Mouse (Mus musculus) liver, embryonic 13.5 days (tissue): ENCODE results near the gene Gsc. TPM values are rescaled to one million over a fixed set of nuclear protein-coding genes. Genes with fewer than 3 reads are reported as not detected.
A peak's percentile ranks its signal among the peaks of the same experiment; 100 is the strongest.

ENCODE experiments used
- ATAC-seq: fragments of 200-750 bp; cut with Nextera tagmentation; 2 replicates; pipeline ENCODE4 v1.8.0; 2017; ENCODE audit warnings: low read depth, mild to moderate bottlenecking, moderate number of reproducible peaks, moderate library complexity
- DNase-seq: peaks from one replicate; pipeline ENCODE4 v3.0.0; 2022
- H3K27ac ChIP-seq: fragments of 300-500 bp; sonication (generic); 2 replicates; pipeline ENCODE4 v1.5.1; 2015; ENCODE audit warnings: moderate library complexity, mild to moderate bottlenecking, inconsistent platforms
- H3K27me3 ChIP-seq: fragments of 300-500 bp; sonication (generic); 2 replicates; pipeline ENCODE4 v1.6.1; 2015; ENCODE audit warnings: mild to moderate bottlenecking, inconsistent platforms
- H3K36me3 ChIP-seq: fragments of 300-500 bp; sonication (generic); 2 replicates; pipeline ENCODE4 v1.6.1; 2015; ENCODE audit warnings: mild to moderate bottlenecking, inconsistent platforms
- H3K4me1 ChIP-seq: fragments of 300-500 bp; sonication (generic); replicated peaks from 2 replicates; pipeline ENCODE4 v1.6.1; 2015; ENCODE audit warnings: inconsistent platforms
- H3K4me2 ChIP-seq: fragments of 300-500 bp; sonication (generic); 2 replicates; pipeline ENCODE4 v1.6.1; 2015; ENCODE audit warnings: inconsistent platforms, mild to moderate bottlenecking, moderate library complexity
- H3K4me3 ChIP-seq: fragments of 300-500 bp; sonication (generic); replicated peaks from 2 replicates; pipeline ENCODE4 v1.5.1; 2015; ENCODE audit warnings: mild to moderate bottlenecking, inconsistent platforms
- H3K9ac ChIP-seq: fragments of 300-500 bp; sonication (generic); 2 replicates; pipeline ENCODE4 v1.6.1; 2015; ENCODE audit warnings: mild to moderate bottlenecking, inconsistent platforms
- H3K9me3 ChIP-seq: fragments of 300-500 bp; sonication (generic); replicated peaks from 2 replicates; pipeline ENCODE4 v1.6.1; 2016; ENCODE audit warnings: inconsistent platforms
- WGBS: fragments of 180-500 bp; shearing (Covaris S2); methylation state at CpG from one replicate; pipeline ENCODE4 v1.1.7; 2015; ENCODE audit not compliant: insufficient replicate concordance; 5-methylcytosine and 5-hydroxymethylcytosine counted together
- polyA plus RNA-seq: library from polyadenylated mRNA; unstranded; fragments of >200 nt; fragmentation: Nextera tagmentation; extraction: Ambion mirVana; gene quantifications from 2 replicates; pipeline ENCODE4 v1.2.1, GENCODE M21; 2015

Gene Gsc
- polyA plus RNA-seq, 1 experiment from 2014 or later, result 0.08 TPM

DNA sequence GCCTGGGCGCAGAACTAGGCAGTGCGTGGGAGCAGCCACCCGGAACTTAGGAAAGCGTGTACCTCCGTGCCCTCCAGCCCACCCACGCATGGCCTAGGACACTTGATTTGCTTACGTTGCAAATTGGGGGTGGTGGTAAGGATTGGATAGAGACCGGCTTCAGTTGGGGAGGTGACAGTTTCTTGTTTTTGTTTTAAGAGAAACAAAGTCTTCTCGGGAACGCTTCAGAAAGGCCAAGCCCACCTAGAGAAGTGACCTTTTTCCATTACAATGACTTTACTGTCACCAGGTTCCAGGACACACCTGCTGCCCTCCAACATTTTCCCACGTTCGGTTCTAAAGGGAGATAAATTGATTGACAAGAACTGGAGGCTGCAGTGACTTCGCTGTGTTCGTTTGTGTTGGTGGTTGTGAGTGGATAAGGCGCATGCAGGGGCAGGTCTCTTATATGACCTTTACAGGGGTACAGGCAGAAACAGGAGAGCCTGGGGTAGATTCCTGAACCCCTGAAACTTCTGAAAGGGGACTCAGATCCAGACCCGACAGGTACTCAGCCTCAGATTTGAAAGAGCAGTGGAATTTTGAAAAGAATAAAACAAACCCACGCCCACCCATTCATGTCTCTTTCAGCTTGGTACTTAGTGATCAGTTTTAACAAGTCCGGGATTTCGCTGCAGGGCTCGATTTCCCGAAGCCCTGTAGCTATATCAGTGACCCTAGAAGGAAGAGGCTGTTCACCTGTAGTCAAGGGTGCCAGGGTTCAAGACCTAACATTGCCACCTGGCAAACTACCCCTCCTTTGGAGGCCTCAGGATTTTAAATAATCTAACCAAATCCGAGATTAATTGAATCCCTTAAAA, 2.0 kb upstream of the Gsc start:
- no peak overlapping the region for H3K4me3 ChIP-seq
- no peaks in the 10 kb centered on the region for H3K9me3 ChIP-seq
- no peak overlapping the region for H3K4me2 ChIP-seq
- DNase-seq, result no peak
- WGBS, result 4% methylated on average over 22 of the region's 22 CpGs
- no peak for ATAC-seq
- H3K9ac ChIP-seq, result no peak overlapping the region
- H3K27me3 ChIP-seq, result peaks cover 97% of the 10 kb centered on the region
- H3K4me1 ChIP-seq, result peaks cover 8% of the 10 kb centered on the region
- no peak overlapping the region for H3K27ac ChIP-seq
- H3K36me3 ChIP-seq, result no peaks in the 10 kb centered on the region

DNA sequence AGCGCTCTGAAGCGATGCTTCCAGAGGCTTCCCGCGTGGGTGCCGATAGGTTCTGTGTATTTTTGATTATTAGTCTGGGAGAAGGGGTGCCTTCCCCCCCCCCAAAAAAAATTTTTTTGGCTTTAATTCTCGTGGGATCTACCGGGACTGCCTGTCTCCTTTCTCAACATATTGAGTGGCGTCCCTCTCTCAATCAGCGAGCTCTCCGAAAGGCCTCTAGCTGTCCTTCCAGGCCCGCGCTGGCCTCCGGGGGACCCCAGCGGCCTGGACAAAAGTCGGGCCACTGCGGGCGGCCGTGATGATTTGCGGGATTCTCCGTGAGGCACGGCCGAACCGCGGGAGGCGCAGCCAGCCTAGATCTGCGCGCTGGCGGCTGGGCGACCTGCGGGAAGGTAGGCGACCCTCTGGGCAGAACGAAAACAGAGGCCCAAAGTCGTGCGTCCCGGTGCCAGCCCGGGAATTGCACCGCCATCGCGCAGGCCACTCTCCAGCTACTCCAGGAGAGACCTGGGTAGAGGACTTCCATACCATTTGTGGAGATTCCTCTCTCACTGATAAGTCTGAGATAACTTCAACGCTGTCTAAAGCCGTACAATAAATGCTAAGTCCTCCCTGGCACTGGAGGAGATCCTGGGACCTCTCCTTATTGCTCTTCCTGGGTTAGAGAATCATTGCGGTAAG, 1.2 kb upstream of the Gsc start:
- 2% methylated on average over 42 of the region's 42 CpGs for WGBS
- H3K27me3 ChIP-seq, result peaks cover 97% of the 10 kb centered on the region

DNA sequence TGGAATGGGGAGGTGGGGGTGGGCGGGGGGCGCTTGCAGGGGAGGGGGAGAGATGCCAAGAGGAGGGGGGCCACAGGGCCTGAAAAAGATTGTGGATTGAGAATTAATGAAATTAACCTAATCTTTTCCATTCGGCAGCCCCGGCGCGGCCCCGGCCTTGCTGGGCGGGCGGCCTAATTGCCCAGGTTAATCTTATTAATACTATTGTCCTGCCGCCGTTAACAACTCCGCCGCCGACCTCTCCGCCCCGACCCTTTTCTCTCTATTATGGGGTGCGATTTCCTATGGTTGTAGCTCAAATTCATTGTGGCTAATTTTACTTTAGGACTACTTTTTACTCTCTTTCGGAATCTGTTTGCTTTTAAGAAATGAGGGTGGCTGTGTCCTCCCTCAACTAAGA, 362 bp upstream of the Gsc start:
- no peak for DNase-seq
- ATAC-seq, result no peak
- Histone ChIP-seq H3K4me1 (peaks cover 8% of the 10 kb centered on the region), H3K4me3 (peak overlapping the region; percentile 52), H3K9me3 (no peaks in the 10 kb centered on the region), H3K4me2 (peak overlapping the region; percentile 65), H3K27ac (no peak overlapping the region), H3K36me3 (no peaks in the 10 kb centered on the region), H3K27me3 (peaks cover 100% of the 10 kb centered on the region), H3K9ac (no peak overlapping the region)
- whole genome bisulfite sequencing, result 1% methylated on average over 17 of the region's 18 CpGs

More for the DNA sequence above, 1.2 kb upstream of the Gsc start:
- Histone ChIP-seq H3K27ac (no peak overlapping the region), H3K9me3 (no peaks in the 10 kb centered on the region), H3K4me3 (no peak overlapping the region), H3K36me3 (no peaks in the 10 kb centered on the region), H3K4me1 (peaks cover 8% of the 10 kb centered on the region), H3K4me2 (no peak overlapping the region), H3K9ac (no peak overlapping the region)
- ATAC-seq (no peak), DNase-seq (no peak)

DNA sequence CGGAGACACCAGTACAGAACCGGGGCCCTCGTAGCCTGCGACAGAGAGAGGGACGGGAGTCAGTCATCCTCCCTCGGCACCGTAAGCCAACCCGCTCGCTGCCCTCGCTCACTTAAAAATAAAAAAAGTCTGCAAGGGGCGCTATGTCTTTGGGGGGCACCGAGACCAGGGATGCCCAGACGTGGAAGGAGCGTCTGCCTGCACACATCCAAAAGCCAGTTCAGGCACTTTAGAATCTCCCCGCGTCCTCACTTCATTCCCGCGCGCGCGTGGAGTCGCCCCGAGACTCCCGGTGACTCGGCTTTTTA, 958 bp downstream of the Gsc start:
- ATAC-seq (no peak), DNase-seq (no peak)
- Histone ChIP-seq H3K4me1 (peaks cover 8% of the 10 kb centered on the region), H3K4me3 (no peak overlapping the region), H3K9me3 (no peaks in the 10 kb centered on the region), H3K9ac (no peak overlapping the region), H3K36me3 (no peaks in the 10 kb centered on the region), H3K27me3 (peaks cover 94% of the 10 kb centered on the region), H3K4me2 (peak overlapping the region; percentile 65; the same call in 1 of the 2 replicates), H3K27ac (no peak overlapping the region)
- WGBS, result 1% methylated on average over 25 of the region's 25 CpGs

DNA sequence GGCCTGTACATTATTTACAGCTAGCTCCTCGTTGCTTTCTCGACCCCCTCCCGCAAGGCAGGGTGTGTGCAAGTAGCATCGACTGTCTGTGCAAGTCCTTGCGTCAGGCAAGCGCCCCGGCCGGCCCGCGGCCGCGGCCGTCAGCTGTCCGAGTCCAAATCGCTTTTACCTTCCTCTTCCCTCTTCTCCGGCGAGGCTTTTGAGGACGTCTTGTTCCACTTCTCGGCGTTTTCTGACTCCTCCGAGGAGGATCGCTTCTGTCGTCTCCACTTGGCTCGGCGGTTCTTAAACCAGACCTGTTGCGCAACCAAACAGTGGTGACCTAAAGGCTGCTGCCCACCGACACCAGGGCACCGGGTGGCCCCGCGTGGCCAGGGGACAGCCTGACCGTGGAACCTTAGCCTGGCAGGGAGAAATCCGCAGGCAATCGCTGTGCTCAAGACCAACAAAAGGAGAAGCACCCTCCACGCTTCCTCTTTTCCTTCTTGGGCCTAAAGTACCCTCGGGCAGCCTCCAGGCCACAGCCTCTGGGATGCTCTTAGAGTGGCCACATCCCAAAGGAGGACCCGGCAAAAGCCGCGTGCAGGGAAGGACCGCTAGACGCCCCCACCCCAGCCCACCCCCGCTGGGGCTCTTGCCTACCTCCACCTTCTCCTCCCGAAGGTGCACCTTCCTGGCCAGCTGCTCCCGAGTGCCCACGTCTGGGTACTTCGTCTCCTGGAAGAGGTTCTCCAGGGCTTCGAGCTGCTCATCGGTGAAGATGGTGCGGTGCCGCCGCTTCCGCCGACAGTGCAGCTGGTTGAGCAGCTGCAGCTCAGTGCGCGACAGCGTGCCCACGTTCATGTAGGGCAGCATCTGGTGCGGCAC, 1.5 kb downstream of the Gsc start:
- DNase-seq (no peak), ATAC-seq (no peak)
- Histone ChIP-seq H3K36me3 (no peaks in the 10 kb centered on the region), H3K9me3 (no peaks in the 10 kb centered on the region), H3K27me3 (peaks cover 88% of the 10 kb centered on the region), H3K4me3 (no peak overlapping the region), H3K9ac (no peak overlapping the region), H3K4me1 (peaks cover 8% of the 10 kb centered on the region), H3K27ac (no peak overlapping the region), H3K4me2 (peak overlapping the region; percentile 17; the same call in 1 of the 2 replicates)
- 1% methylated on average over 57 of the region's 57 CpGs for WGBS

DNA sequence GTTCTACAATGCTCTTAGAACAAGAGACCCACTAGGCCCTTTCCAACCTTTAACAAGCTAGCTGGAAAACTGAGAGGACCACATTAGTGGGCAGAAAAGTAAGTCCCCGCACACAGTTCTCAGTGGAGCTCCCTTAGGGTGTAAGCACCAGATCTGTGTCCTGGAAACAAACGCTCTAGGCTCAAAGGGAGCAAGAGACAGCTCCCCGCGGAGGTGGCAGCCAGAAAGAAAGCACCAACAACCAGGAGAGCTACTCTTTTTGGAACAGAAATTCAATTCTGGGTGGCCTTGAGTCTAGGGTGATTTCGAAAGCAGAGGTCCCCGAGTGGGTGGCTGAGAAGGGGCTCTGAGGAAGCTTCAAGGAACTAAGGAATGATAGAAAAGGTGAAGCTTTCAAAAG, 2.5 kb downstream of the Gsc start:
- DNase-seq (no peak), ATAC-seq (no peak)
- Histone ChIP-seq H3K4me3 (no peak overlapping the region), H3K27ac (no peak overlapping the region), H3K4me1 (peaks cover 8% of the 10 kb centered on the region), H3K4me2 (no peak overlapping the region), H3K9me3 (no peaks in the 10 kb centered on the region), H3K36me3 (no peaks in the 10 kb centered on the region), H3K9ac (no peak overlapping the region), H3K27me3 (peaks cover 78% of the 10 kb centered on the region)
- 12% methylated on average over 6 of the region's 6 CpGs for WGBS

DNA sequence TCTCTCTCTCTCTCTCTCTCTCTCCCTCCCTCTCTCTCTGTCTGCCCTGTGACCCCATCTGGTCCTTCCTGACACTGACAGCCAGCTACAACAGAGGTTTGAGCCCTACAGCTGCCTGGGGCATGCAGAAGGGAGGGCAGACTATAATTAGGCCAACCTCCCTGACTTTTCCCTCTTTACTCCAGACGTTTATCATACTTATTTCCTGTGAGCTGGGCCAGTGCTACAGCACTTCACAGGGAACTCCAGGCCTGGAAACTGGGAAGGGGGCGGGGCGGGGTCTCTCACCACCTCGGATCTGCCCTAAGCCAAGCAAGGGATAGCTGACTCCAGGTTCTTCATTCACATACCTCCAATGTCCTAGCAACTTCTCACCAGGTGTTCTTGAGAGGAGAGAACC, 4.3 kb downstream of the Gsc start:
- 3% methylated on average over 4 of the region's 4 CpGs for WGBS
- Histone ChIP-seq H3K27ac (no peak overlapping the region), H3K36me3 (no peaks in the 10 kb centered on the region), H3K4me2 (no peak overlapping the region), H3K9me3 (no peaks in the 10 kb centered on the region), H3K9ac (no peak overlapping the region), H3K4me3 (no peak overlapping the region), H3K27me3 (peaks cover 60% of the 10 kb centered on the region), H3K4me1 (peaks cover 8% of the 10 kb centered on the region; the same call in 1 of the 2 replicates)
- DNase-seq (no peak), ATAC-seq (no peak)

DNA sequence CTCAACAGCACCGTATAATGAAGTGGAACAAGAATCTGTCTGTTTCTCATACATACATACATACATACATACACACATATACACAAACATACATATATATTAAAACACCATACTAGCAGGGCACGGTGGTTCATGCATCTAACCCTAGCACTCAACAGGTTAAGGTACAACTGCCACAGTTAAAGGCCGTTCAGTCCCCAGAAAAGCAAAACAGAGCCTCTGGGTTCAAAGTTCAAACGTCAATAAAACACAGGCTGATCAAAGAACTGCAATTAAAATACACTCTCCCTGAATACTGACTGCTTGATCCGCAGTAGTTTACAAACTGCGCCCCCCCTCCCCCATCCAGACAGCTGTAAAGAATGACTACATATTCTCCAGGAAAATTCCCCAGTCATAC, 5.8 kb downstream of the Gsc start:
- Histone ChIP-seq H3K4me2 (no peak overlapping the region), H3K9ac (no peak overlapping the region), H3K27me3 (peaks cover 46% of the 10 kb centered on the region), H3K27ac (no peak overlapping the region), H3K36me3 (no peaks in the 10 kb centered on the region), H3K4me3 (no peak overlapping the region), H3K4me1 (peaks cover 8% of the 10 kb centered on the region; the same call in 1 of the 2 replicates), H3K9me3 (no peaks in the 10 kb centered on the region)
- ATAC-seq, result no peak
- 40% methylated on average over 6 of the region's 6 CpGs for WGBS
- DNase-seq, result no peak

DNA sequence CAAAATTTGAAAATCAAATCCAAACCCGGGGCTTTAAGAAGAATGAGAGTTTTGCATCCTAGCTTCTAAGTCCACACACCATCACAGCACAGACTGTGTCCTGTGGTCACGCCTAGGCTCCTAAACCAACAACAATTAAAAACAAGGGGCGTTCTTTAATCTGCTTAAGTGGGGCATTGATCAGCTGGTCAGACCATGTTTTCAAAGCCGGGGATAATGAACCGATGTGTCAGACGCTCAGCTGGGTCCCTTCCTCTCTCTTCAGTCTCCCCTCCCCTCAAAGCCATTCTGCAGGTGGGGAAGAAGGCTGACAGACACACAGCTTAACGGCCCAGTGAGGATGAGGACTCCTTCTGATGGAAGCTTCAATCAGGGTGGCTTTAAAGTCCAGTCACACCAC, 6.2 kb downstream of the Gsc start:
- H3K4me1 ChIP-seq, result peaks cover 4% of the 10 kb centered on the region; the same call in 1 of the 2 replicates

DNA sequence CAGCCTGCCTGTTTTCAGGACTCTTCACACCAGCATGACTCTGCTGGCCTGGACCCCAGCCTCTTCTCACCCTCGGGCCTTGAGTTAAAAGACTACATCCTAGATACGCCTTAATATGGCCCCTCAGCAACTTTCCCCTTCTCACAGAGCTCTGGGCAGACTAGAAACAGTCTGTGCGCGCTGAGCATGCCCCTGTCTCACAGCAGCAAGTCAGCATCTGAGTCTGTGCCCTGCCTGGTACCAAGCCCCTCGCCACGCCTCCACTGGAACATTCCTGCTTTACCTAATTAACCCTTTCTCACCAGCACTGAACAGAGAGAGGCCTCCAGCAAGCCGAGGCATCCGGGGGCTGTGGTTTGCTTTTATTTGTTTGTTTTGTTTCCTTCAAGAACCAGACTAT, 11.8 kb downstream of the Gsc start:
- DNase-seq, result no peak
- no peak overlapping the region for H3K4me3 ChIP-seq

More for the DNA sequence above, 6.2 kb downstream of the Gsc start:
- WGBS, result 28% methylated on average over 7 of the region's 7 CpGs
- Histone ChIP-seq H3K9me3 (no peaks in the 10 kb centered on the region), H3K27me3 (peaks cover 41% of the 10 kb centered on the region), H3K9ac (no peak overlapping the region), H3K4me2 (no peak overlapping the region), H3K27ac (no peak overlapping the region), H3K36me3 (no peaks in the 10 kb centered on the region), H3K4me3 (no peak overlapping the region)
- DNase-seq (no peak), ATAC-seq (no peak)

DNA sequence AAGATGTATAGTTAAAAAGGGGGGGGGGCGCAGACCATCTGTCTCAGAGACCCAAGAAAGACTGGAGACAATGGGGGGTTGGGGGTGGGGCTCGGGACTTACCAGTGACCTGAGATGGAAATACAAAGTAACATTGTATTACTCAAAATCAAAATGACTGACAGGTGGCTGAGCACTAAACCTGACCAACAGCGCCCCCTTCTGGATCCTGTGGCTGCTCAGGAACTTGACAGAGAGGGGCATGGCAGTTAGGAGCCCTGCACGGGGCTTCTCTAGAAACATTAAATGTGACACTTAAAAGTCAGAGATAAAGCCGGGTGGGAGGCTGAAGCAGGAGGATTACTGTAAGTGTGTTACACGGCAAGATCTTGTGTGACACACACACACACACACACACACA, 13.8 kb downstream of the Gsc start:
- ATAC-seq, result no peak
- H3K9me3 ChIP-seq, result no peaks in the 10 kb centered on the region

More for the DNA sequence above, 11.8 kb downstream of the Gsc start:
- H3K9ac ChIP-seq, result no peak overlapping the region
- H3K27me3 ChIP-seq, result no peaks in the 10 kb centered on the region; the same call in 1 of the 2 replicates
- no peaks in the 10 kb centered on the region for H3K9me3 ChIP-seq
- no peak for ATAC-seq
- H3K4me2 ChIP-seq, result no peak overlapping the region
- no peaks in the 10 kb centered on the region for H3K36me3 ChIP-seq
- no peaks in the 10 kb centered on the region for H3K4me1 ChIP-seq
- no peak overlapping the region for H3K27ac ChIP-seq
- WGBS, result 38% methylated on average over 8 of the region's 8 CpGs

More for the DNA sequence above, 13.8 kb downstream of the Gsc start:
- H3K4me3 ChIP-seq, result no peak overlapping the region
- H3K27ac ChIP-seq, result no peak overlapping the region
- no peak overlapping the region for H3K9ac ChIP-seq
- H3K36me3 ChIP-seq, result no peaks in the 10 kb centered on the region
- no peaks in the 10 kb centered on the region; the same call in 1 of the 2 replicates for H3K27me3 ChIP-seq
- no peak for DNase-seq
- H3K4me2 ChIP-seq, result no peak overlapping the region
- H3K4me1 ChIP-seq, result no peaks in the 10 kb centered on the region
- WGBS, result 43% methylated on average over 6 of the region's 6 CpGs
